In genomic region chr13:52222315-52223097, GRCm38 (mm10) we compare ENCODE assay signal across 9 mouse cellular contexts.
DNase-seq lines count a peak whose midpoint lies in the region; ATAC-seq and TF ChIP-seq lines count a peak whose summit lies in the region.
"Had no signal": no experiment of that assay in that cellular context is flagged by ENCODE, and none has a peak within 500 bp of the region (broad histone marks: within the 10 kb centered on the region; RNA-seq: fewer than 3 reads in every experiment).

No protein-coding gene starts in this region.

- DNase-seq in adrenal gland, postnatal 14 days = peak; percentile 23
- DNase-seq in adrenal gland, postnatal 25 days = no peak
- DNase-seq in Muller cell, postnatal 12 days (ENCODE audit: inconsistent ontology term) = no peak
- DNase-seq in layer of hippocampus, adult 9-10 months (ENCODE audit: low spot score) = no peak

- TF ChIP-seq CTCF in E14TG2a.4 (conservative IDR thresholded peaks at IDR 0.05; ENCODE audit: low read length) = no peak

- H3K4me2 ChIP-seq in heart, embryonic 12.5 days = no peak overlapping the region
- no peak overlapping the region for H3K4me2 ChIP-seq in liver, embryonic 15.5 days
- H3K4me2 ChIP-seq in midbrain, embryonic 13.5 days (replicated peaks) = no peak overlapping the region

- 0 out of 2 replicates have a peak overlapping the region, but pooled peaks have one; percentile 32 for H3K4me3 ChIP-seq in E14TG2a.4 (replicated peaks; ENCODE audit: low read length)
- H3K4me3 ChIP-seq in heart, embryonic 12.5 days = no peak overlapping the region
- H3K4me3 ChIP-seq in liver, embryonic 15.5 days (replicated peaks) = no peak overlapping the region
- H3K4me3 ChIP-seq in midbrain, embryonic 13.5 days (replicated peaks) = no peak overlapping the region

- H3K27me3 ChIP-seq in E14TG2a.4 (ENCODE audit: insufficient read depth, low read length) = peaks cover 32% of the 10 kb centered on the region
- H3K27me3 ChIP-seq in heart, embryonic 12.5 days (replicated peaks) = no peaks in the 10 kb centered on the region
- no peaks in the 10 kb centered on the region for H3K27me3 ChIP-seq in liver, embryonic 15.5 days
- peaks cover 50% of the 10 kb centered on the region for H3K27me3 ChIP-seq in midbrain, embryonic 13.5 days
- H3K27me3 ChIP-seq: megakaryocyte, embryonic 14.5 days had no signal

- peaks cover 20% of the 10 kb centered on the region for H3K4me1 ChIP-seq in E14TG2a.4 (replicated peaks; ENCODE audit: low read depth, low read length)
- peaks cover 19% of the 10 kb centered on the region for H3K4me1 ChIP-seq in heart, embryonic 12.5 days (replicated peaks)
- H3K4me1 ChIP-seq in liver, embryonic 15.5 days (replicated peaks) = peaks cover 15% of the 10 kb centered on the region
- peaks cover 14% of the 10 kb centered on the region for H3K4me1 ChIP-seq in midbrain, embryonic 13.5 days (replicated peaks)

- ATAC-seq in heart, embryonic 12.5 days (ENCODE audit: insufficient number of reproducible peaks, low FRiP score) = peak; percentile 51; the same call in 1 of the 2 replicates
- ATAC-seq in liver, embryonic 15.5 days (ENCODE audit: insufficient read depth) = peak; percentile 18; the same call in 1 of the 2 replicates
- no peak for ATAC-seq in midbrain, embryonic 13.5 days

- H3K9me3 ChIP-seq in E14TG2a.4 (ENCODE audit: low read length) = peaks cover 17% of the 10 kb centered on the region
- H3K9me3 ChIP-seq in heart, embryonic 12.5 days (replicated peaks) = no peaks in the 10 kb centered on the region
- no peaks in the 10 kb centered on the region for H3K9me3 ChIP-seq in liver, embryonic 15.5 days (replicated peaks)
- H3K9me3 ChIP-seq in midbrain, embryonic 13.5 days = no peaks in the 10 kb centered on the region

- no peaks in the 10 kb centered on the region for H3K36me3 ChIP-seq in E14TG2a.4 (ENCODE audit: insufficient read depth, low read length)
- H3K36me3 ChIP-seq in heart, embryonic 12.5 days = no peaks in the 10 kb centered on the region
- no peaks in the 10 kb centered on the region for H3K36me3 ChIP-seq in liver, embryonic 15.5 days (replicated peaks)
- no peaks in the 10 kb centered on the region for H3K36me3 ChIP-seq in midbrain, embryonic 13.5 days

- H3K9ac ChIP-seq in heart, embryonic 12.5 days = no peak overlapping the region
- no peak overlapping the region for H3K9ac ChIP-seq in liver, embryonic 15.5 days
- H3K9ac ChIP-seq in midbrain, embryonic 13.5 days (replicated peaks) = no peak overlapping the region

- no peak overlapping the region for H3K27ac ChIP-seq in heart, embryonic 12.5 days (ENCODE audit: poor library complexity, severe bottlenecking)
- H3K27ac ChIP-seq in liver, embryonic 15.5 days (replicated peaks) = no peak overlapping the region
- no peak overlapping the region for H3K27ac ChIP-seq in midbrain, embryonic 13.5 days

- WGBS in heart, embryonic 12.5 days = 32% methylated on average over 11 of the region's 11 CpGs
- WGBS in liver, embryonic 15.5 days (ENCODE audit: insufficient replicate concordance) = 30% methylated on average over 11 of the region's 11 CpGs
- WGBS in midbrain, embryonic 13.5 days = 27% methylated on average over 11 of the region's 11 CpGs
